Mouse (Mus musculus) forebrain, embryonic 12.5 days (tissue): ENCODE results near the gene Tas2r120. TPM values are rescaled to one million over a fixed set of nuclear protein-coding genes. Genes with fewer than 3 reads are reported as not detected.
"Not testable (repeated sequence)": the region's sequence is repeated elsewhere in the genome, so short reads cannot be mapped to it uniquely, and the experiment has no call there.

Experiments
- ATAC-seq: fragments of 200-750 bp; cut with Nextera tagmentation; 2 replicates; pipeline ENCODE4 v1.8.0; 2017; ENCODE audit warnings: moderate TSS enrichment; ENCODE audit not compliant: low FRiP score
- H3K27ac ChIP-seq: fragments of 300-500 bp; sonication (generic); 2 replicates; pipeline ENCODE4 v1.5.1; 2016; ENCODE audit warnings: mild to moderate bottlenecking
- H3K27me3 ChIP-seq: fragments of 300-500 bp; sonication (generic); 2 replicates; pipeline ENCODE4 v1.6.1; 2016; ENCODE audit warnings: mild to moderate bottlenecking
- H3K36me3 ChIP-seq: fragments of 300-500 bp; sonication (generic); replicated peaks from 2 replicates; pipeline ENCODE4 v1.6.1; 2016; ENCODE audit warnings: mild to moderate bottlenecking
- H3K4me1 ChIP-seq: fragments of 300-500 bp; sonication (generic); 2 replicates; pipeline ENCODE4 v1.6.1; 2016
- H3K4me2 ChIP-seq: fragments of 300-500 bp; sonication (generic); 2 replicates; pipeline ENCODE4 v1.6.1; 2016; ENCODE audit warnings: mild to moderate bottlenecking, moderate library complexity
- H3K4me3 ChIP-seq: fragments of 300-500 bp; sonication (generic); replicated peaks from 2 replicates; pipeline ENCODE4 v1.5.1; 2016; ENCODE audit warnings: mild to moderate bottlenecking
- H3K9ac ChIP-seq: fragments of 300-500 bp; sonication (generic); 2 replicates; pipeline ENCODE4 v1.6.1; 2016; ENCODE audit warnings: mild to moderate bottlenecking
- H3K9me3 ChIP-seq: fragments of 300-500 bp; sonication (generic); 2 replicates; pipeline ENCODE4 v1.6.1; 2016
- WGBS: fragments of 180-500 bp; shearing (Covaris S2); methylation state at CpG from one replicate; pipeline ENCODE4 v1.1.7; 2016; 5-methylcytosine and 5-hydroxymethylcytosine counted together
- polyA plus RNA-seq: library from polyadenylated mRNA; unstranded; fragments of >200 nt; fragmentation: Nextera tagmentation; extraction: Ambion mirVana; gene quantifications from 2 replicates; pipeline ENCODE4 v1.2.1, GENCODE M21; 2016

Tas2r120 gene
- not detected in 2 replicates for polyA plus RNA-seq

- Histone ChIP-seq H3K9ac (no peak within 1 kb of the TSS), H3K4me3 (no peak within 1 kb of the TSS), H3K4me1 (no peaks in the 10 kb centered on the region), H3K27me3 (no peaks in the 10 kb centered on the region), H3K27ac (no peak within 1 kb of the TSS), H3K9me3 (no peaks in the 10 kb centered on the region), H3K36me3 (no peaks in the 10 kb centered on the region), H3K4me2 (no peak within 1 kb of the TSS)
- no peak for ATAC-seq
Measured at GRCm38 (mm10) chr6:132656653-132657052, at the start of gene Tas2r120. TSS of gene Tas2r120 (plus strand) at chr6:132656953.

DNA sequence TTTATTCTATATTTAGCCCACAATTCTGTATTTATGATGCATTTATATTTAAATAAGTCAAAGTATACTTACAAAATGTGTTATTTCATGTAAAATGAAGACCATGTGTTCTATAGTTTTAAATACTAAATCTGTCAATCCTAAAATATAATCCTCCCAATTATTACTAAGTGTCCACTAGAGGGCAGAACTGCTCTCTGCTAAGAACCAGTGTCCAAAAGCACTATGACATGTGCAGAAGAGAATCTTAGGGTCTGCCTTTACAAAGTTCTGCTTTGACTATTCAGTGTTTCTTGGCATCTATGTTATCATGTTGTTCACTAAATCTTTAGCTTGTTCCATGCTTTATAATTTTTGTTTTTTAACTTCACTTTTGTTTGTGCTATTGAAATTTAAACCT, 7.4 kb upstream of the Tas2r120 start:
- H3K27ac ChIP-seq: no peak overlapping the region
- H3K27me3 ChIP-seq: no peaks in the 10 kb centered on the region
- no peak overlapping the region for H3K9ac ChIP-seq
- H3K4me1 ChIP-seq: no peaks in the 10 kb centered on the region
- no peak overlapping the region for H3K4me2 ChIP-seq
- H3K9me3 ChIP-seq: 0 out of 2 replicates have a peak, but pooled peaks cover 4% of the 10 kb centered on the region
- no peak overlapping the region for H3K4me3 ChIP-seq
- no peak for ATAC-seq
- H3K36me3 ChIP-seq: no peaks in the 10 kb centered on the region

GRCm38 (mm10) chr6:132651426-132651825, 5.3 kb upstream of the Tas2r120 start, which contains the start of gene A630073D07Rik:
TSS of gene A630073D07Rik (minus strand) at chr6:132651526.
- H3K4me2 ChIP-seq: no peak within 1 kb of the TSS
- no peaks in the 10 kb centered on the region for H3K4me1 ChIP-seq
- H3K27ac ChIP-seq: no peak within 1 kb of the TSS
- 80% methylated on average over 1 of the region's 1 CpGs for WGBS
- H3K27me3 ChIP-seq: no peaks in the 10 kb centered on the region
- no peak for ATAC-seq
- H3K36me3 ChIP-seq: no peaks in the 10 kb centered on the region
- no peaks in the 10 kb centered on the region for H3K9me3 ChIP-seq
- no peak within 1 kb of the TSS for H3K9ac ChIP-seq
- H3K4me3 ChIP-seq: no peak within 1 kb of the TSS

- not testable (repeated sequence) for H3K4me2 ChIP-seq, H3K27ac ChIP-seq, ATAC-seq, H3K27me3 ChIP-seq, H3K4me3 ChIP-seq, H3K36me3 ChIP-seq, H3K9ac ChIP-seq, H3K9me3 ChIP-seq, H3K4me1 ChIP-seq
- 90% methylated on average over 7 of the region's 7 CpGs for WGBS
Measured at GRCm38 (mm10) chr6:132691596-132691995, 34.8 kb downstream of the Tas2r120 start.

GRCm38 (mm10) chr6:132700907-132701306, 44.2 kb downstream of the Tas2r120 start, which contains the start of gene Tas2r121:
TSS of gene Tas2r121 (minus strand) at chr6:132701007.
- no peaks in the 10 kb centered on the region for H3K36me3 ChIP-seq
- H3K9me3 ChIP-seq: no peaks in the 10 kb centered on the region
- H3K27ac ChIP-seq: no peak within 1 kb of the TSS
- H3K9ac ChIP-seq: no peak within 1 kb of the TSS
- no peaks in the 10 kb centered on the region for H3K27me3 ChIP-seq
- H3K4me1 ChIP-seq: no peaks in the 10 kb centered on the region
- no peak within 1 kb of the TSS for H3K4me2 ChIP-seq
- 70% methylated on average over 1 of the region's 1 CpGs for WGBS
- ATAC-seq: no peak
- H3K4me3 ChIP-seq: no peak within 1 kb of the TSS

Other genes starting within 250 kb of the Tas2r120 start
- gene Prh1, start 87.1 kb upstream of the Tas2r120 start, polyA plus RNA-seq: not detected in 2 replicates
- gene Prp2, start 61.0 kb upstream of the Tas2r120 start, polyA plus RNA-seq: not detected in 2 replicates
- not detected in 2 replicates for gene A630073D07Rik, start 5.4 kb upstream of the Tas2r120 start, polyA plus RNA-seq
- not detected in 2 replicates for gene Tas2r121, start 44.1 kb downstream of the Tas2r120 start, polyA plus RNA-seq
- not detected in 2 replicates for gene Tas2r122, start 55.0 kb downstream of the Tas2r120 start, polyA plus RNA-seq
- gene Tas2r115, start 81.1 kb downstream of the Tas2r120 start, polyA plus RNA-seq: not detected in 2 replicates
- gene Tas2r124, start 97.8 kb downstream of the Tas2r120 start, polyA plus RNA-seq: not detected in 2 replicates
- gene Tas2r102, start 105.2 kb downstream of the Tas2r120 start, polyA plus RNA-seq: not detected in 2 replicates
- gene Tas2r136, start 121.2 kb downstream of the Tas2r120 start, polyA plus RNA-seq: not detected in 2 replicates
- not detected in 2 replicates for gene Tas2r117, start 145.9 kb downstream of the Tas2r120 start, polyA plus RNA-seq
- gene Tas2r123, start 190.2 kb downstream of the Tas2r120 start, polyA plus RNA-seq: not detected in 2 replicates
- gene Tas2r116, start 198.5 kb downstream of the Tas2r120 start, polyA plus RNA-seq: not detected in 2 replicates
- not detected in 2 replicates for gene Tas2r110, start 211.1 kb downstream of the Tas2r120 start, polyA plus RNA-seq
- not detected in 2 replicates for gene Tas2r113, start 236.1 kb downstream of the Tas2r120 start, polyA plus RNA-seq